Mouse (Mus musculus) G1E-ER4 (cell line): ENCODE results near the gene Tpra1. TPM values are rescaled to one million over a fixed set of nuclear protein-coding genes. Genes with fewer than 3 reads are reported as not detected.

Experiments
- GATA1 ChIP-seq: IDR thresholded peaks from one replicate; pipeline ENCODE4 v1.8.0; 2012; ENCODE audit warnings: low read length, inconsistent platforms
- polyA plus RNA-seq: library from polyadenylated mRNA; stranded (reverse); fragments of >175 nt; gene quantifications from 2 replicates; pipeline ENCODE4 v1.2.3, GENCODE M21; 2012

Gene Tpra1
- polyA plus RNA-seq, 1 experiment, result 93.9 TPM

DNA sequence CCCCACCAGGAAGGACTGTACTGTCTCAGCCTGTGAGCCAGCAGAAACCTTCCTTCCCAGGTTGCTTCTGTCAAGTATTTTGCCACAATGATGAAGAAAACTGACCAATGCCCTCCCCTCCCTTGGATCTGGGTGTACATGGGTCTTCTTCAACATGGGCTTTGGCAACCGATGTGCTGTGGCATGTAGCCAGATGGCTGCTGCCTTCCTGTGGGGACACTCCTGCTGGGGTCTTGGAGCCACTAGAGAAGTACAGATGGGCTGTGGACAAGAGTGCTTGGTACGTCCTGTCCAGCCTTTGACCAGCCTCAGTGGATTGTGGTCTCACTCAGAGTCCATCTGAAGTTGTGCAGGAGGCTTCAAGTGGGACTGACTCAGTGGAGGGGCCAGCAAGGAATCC lies 56.3 kb downstream of the Tpra1 start:
- TF ChIP-seq GATA1, result no peak

DNA sequence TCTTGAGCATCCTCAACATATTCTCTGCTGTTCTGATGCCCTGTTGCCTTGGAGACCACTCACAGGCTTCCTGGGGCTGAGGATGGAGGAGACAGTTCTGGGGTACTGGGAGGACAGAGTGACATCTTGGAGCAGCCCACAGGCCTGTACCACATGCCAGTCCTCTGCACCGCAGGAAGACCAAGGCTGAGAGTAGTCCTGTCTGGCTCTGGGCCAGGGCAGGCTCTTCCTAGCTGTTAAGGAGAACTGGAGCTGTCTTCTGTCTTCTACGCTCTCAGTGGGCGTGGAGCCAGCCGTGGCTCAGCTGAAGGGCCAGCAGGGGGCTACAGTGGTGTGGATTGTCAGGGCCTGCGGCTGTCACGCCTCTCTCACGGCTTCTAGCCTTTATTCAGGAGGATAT lies 57.8 kb downstream of the Tpra1 start:
- TF ChIP-seq GATA1, result no peak

DNA sequence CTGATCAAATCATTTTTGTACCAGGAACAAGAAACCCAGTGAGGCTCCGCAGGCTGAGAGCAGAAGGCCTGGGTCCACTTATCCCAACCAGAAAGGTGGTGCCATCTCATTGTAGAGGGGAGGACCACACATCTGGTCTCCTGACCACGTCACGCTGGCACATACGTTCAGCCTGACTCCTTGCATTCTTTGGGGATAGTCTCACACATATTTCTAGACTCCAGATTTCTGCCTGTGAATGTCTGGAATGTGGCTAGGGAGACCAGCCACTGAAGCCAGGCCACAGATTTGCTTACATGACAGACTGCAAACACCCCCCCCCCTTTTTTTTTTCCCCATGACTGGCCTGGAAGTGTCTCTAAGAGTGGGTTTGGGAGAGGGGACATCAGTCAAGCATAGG lies 58.9 kb downstream of the Tpra1 start:
- TF ChIP-seq GATA1, result no peak

Other genes starting within 250 kb of the Tpra1 start
- 0.40 and 0.41 TPM in 2 replicates for gene Mgll, start 177.8 kb upstream of the Tpra1 start, polyA plus RNA-seq
- gene Abtb1, start 60.3 kb upstream of the Tpra1 start, polyA plus RNA-seq, result 27.9 and 32.8 TPM in 2 replicates
- gene Podxl2, start 27.2 kb upstream of the Tpra1 start, polyA plus RNA-seq, result 0.19 and 0.27 TPM in 2 replicates
- 832 and 1,088 TPM in 2 replicates for gene Mcm2, start 3.5 kb upstream of the Tpra1 start, polyA plus RNA-seq